13 mouse cellular contexts compared by ENCODE assay signal in the genomic region with DNA sequence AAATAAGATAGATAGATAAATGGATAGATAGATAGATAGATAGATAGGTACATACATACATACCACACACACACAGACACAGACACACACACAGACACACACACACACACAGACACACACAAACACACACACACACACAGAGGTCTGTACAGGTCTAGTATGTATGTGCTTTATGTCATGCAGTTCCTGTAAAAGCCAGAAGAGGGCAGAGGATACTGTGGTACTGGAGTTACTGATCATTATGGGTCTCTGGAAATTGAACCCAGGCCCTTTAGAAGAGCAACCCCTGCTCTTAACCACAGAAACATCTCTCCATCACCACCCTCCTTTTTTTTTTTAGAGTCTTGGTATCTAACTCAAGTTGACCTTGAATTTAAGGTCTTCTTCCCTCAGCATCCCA. TPM values are rescaled to one million over a fixed set of nuclear protein-coding genes. Genes with fewer than 3 reads are reported as not detected.
DNase-seq lines count a peak whose midpoint lies in the region; ATAC-seq and TF ChIP-seq lines count a peak whose summit lies in the region.
"Had no signal": no experiment of that assay in that cellular context is flagged by ENCODE, and none has a peak within 500 bp of the region (broad histone marks: within the 10 kb centered on the region; RNA-seq: fewer than 3 reads in every experiment).

No protein-coding gene starts in this region.

- no peaks in the 10 kb centered on the region for H3K27me3 ChIP-seq in lung, postnatal 0 days (replicated peaks; ENCODE audit: insufficient read depth, low read length)
- no peaks in the 10 kb centered on the region for H3K27me3 ChIP-seq in forebrain, embryonic 12.5 days
- H3K27me3 ChIP-seq: stomach, embryonic 15.5 days had no signal

- peak; percentile 52 for TF ChIP-seq CTCF in gastrocnemius, adult 2 months (IDR thresholded peaks at IDR 0.05)
- TF ChIP-seq CTCF in lung, postnatal 0 days (IDR thresholded peaks at IDR 0.05): peak; percentile 67
- no peak for TF ChIP-seq CTCF in lung, adult 2 months (IDR thresholded peaks at IDR 0.05; ENCODE audit: insufficient read depth, low read length)

- no peak overlapping the region for H3K9ac ChIP-seq in lung, postnatal 0 days (replicated peaks; ENCODE audit: low read depth)
- H3K9ac ChIP-seq in forebrain, embryonic 12.5 days: no peak overlapping the region
- H3K9ac ChIP-seq: stomach, embryonic 15.5 days had no signal

- no peaks in the 10 kb centered on the region for H3K36me3 ChIP-seq in lung, postnatal 0 days (ENCODE audit: insufficient read depth, low read length)
- 0 out of 2 replicates have a peak, but pooled peaks cover 5% of the 10 kb centered on the region for H3K36me3 ChIP-seq in forebrain, embryonic 12.5 days (replicated peaks)
- H3K36me3 ChIP-seq: stomach, embryonic 15.5 days had no signal

- no peak for TF ChIP-seq POLR2A in lung, adult 2 months (IDR thresholded peaks at IDR 0.05; ENCODE audit: borderline replicate concordance, extremely low read depth, low read depth, low read length)

- intact Hi-C loops in gastrocnemius, adult 2 months (cut with DNase I): loop anchor here (2.0 kb wide), 1 partner anchor 61 kb away; a partner anchor contains a TSS
- intact Hi-C loops in gastrocnemius, postnatal 14 days (cut with DNase I; ENCODE audit: low total_unique reads): no loop called here

- H3K9me3 ChIP-seq in lung, postnatal 0 days (ENCODE audit: low read length): no peaks in the 10 kb centered on the region
- H3K9me3 ChIP-seq in forebrain, embryonic 12.5 days: no peaks in the 10 kb centered on the region
- H3K9me3 ChIP-seq: stomach, embryonic 15.5 days had no signal

- ATAC-seq in lung, postnatal 0 days: no peak
- ATAC-seq in forebrain, embryonic 12.5 days (ENCODE audit: low FRiP score): no peak

- H3K4me2 ChIP-seq in lung, postnatal 0 days (replicated peaks; ENCODE audit: low read depth, low read length): no peak overlapping the region
- no peak overlapping the region for H3K4me2 ChIP-seq in forebrain, embryonic 12.5 days
- H3K4me2 ChIP-seq: stomach, embryonic 15.5 days had no signal

- TF ChIP-seq EP300 in lung, postnatal 0 days (IDR thresholded peaks at IDR 0.05): no peak

- no peaks in the 10 kb centered on the region for H3K4me1 ChIP-seq in lung, postnatal 0 days (ENCODE audit: insufficient read depth, low read depth, low read length)
- no peaks in the 10 kb centered on the region; the same call in none of the 2 replicates for H3K4me1 ChIP-seq in lung, adult 2 months (ENCODE audit: control insufficient read depth, insufficient read depth, low read length)
- peaks cover 18% of the 10 kb centered on the region for H3K4me1 ChIP-seq in forebrain, embryonic 12.5 days
- H3K4me1 ChIP-seq: stomach, embryonic 15.5 days had no signal

- DNase-seq in gastrocnemius, adult 2 months: no peak
- no peak for DNase-seq in gastrocnemius, postnatal 14 days
- no peak for DNase-seq in lung, postnatal 0 days (ENCODE audit: low spot score)
- no peak for DNase-seq in lung, adult 2 months
- DNase-seq in NIH3T3 (ENCODE audit: low read depth): peak; percentile 59
- peak; percentile 38 for DNase-seq in mesoderm, embryonic 11.5 days (ENCODE audit: low read depth, low spot score)
- DNase-seq in right cerebral cortex, postnatal 36 days (ENCODE audit: low spot score in 2 of 2): no peak
- DNase-seq: cerebellum, adult 11-12 months; heart, postnatal 14 days had no signal

- H3K27ac ChIP-seq in gastrocnemius, adult 2 months: no peak overlapping the region
- no peak overlapping the region for H3K27ac ChIP-seq in lung, postnatal 0 days (ENCODE audit: low read length)
- H3K27ac ChIP-seq in forebrain, embryonic 12.5 days: no peak overlapping the region
- H3K27ac ChIP-seq: stomach, embryonic 15.5 days had no signal

- H3K4me3 ChIP-seq in gastrocnemius, adult 2 months: no peak overlapping the region
- H3K4me3 ChIP-seq in lung, postnatal 0 days (ENCODE audit: low read depth, low read length): no peak overlapping the region
- no peak overlapping the region for H3K4me3 ChIP-seq in lung, adult 2 months (replicated peaks; ENCODE audit: extremely low read depth, low read depth, low read length)
- H3K4me3 ChIP-seq in forebrain, embryonic 12.5 days (replicated peaks): no peak overlapping the region
- H3K4me3 ChIP-seq: stomach, embryonic 15.5 days had no signal

RNA-seq across cellular contexts. Expression of a gene that starts 4.8 kb away (rescaled TPM):
- 10 to 100 TPM; 17.3 to 18.2 TPM for total RNA-seq in gastrocnemius, adult 2 months (2021)
- total RNA-seq in gastrocnemius, postnatal 14 days (2021): 10 to 100 TPM; 12.1 to 13.6 TPM
- 110 and 128 TPM in 2 replicates for polyA plus RNA-seq in lung, postnatal 0 days (2015; fragmentation: Nextera tagmentation; extraction: Ambion mirVana)
- polyA plus RNA-seq in lung, adult 2 months (2012; rRNA removed): 216 and 271 TPM in 2 replicates
- 82.9 and 86.9 TPM in 2 replicates for polyA plus RNA-seq in forebrain, embryonic 12.5 days (2016; fragmentation: Nextera tagmentation; extraction: Ambion mirVana)

RNA-seq across cellular contexts. Expression of a gene that starts 6.7 kb away (rescaled TPM):
- 100 to 1,000 TPM; 401 to 459 TPM for total RNA-seq in gastrocnemius, adult 2 months (2021)
- total RNA-seq in gastrocnemius, postnatal 14 days (2021): 100 to 1,000 TPM; 382 to 414 TPM
- polyA plus RNA-seq in lung, postnatal 0 days (2015; fragmentation: Nextera tagmentation; extraction: Ambion mirVana): 154 and 157 TPM in 2 replicates
- polyA plus RNA-seq in lung, adult 2 months (2012; rRNA removed): 378 and 395 TPM in 2 replicates
- 191 and 192 TPM in 2 replicates for polyA plus RNA-seq in forebrain, embryonic 12.5 days (2016; fragmentation: Nextera tagmentation; extraction: Ambion mirVana)

RNA-seq across cellular contexts. Expression of a gene that starts 18.5 kb away (rescaled TPM):
- 1 to 10 TPM; 7.2 to 9.5 TPM for total RNA-seq in gastrocnemius, adult 2 months (2021)
- total RNA-seq in gastrocnemius, postnatal 14 days (2021): 1 to 10 TPM; 4.5 to 5.0 TPM
- 8.3 and 11.0 TPM in 2 replicates for polyA plus RNA-seq in lung, postnatal 0 days (2015; fragmentation: Nextera tagmentation; extraction: Ambion mirVana)
- polyA plus RNA-seq in lung, adult 2 months (2012; rRNA removed): 20.8 and 21.1 TPM in 2 replicates
- polyA plus RNA-seq in forebrain, embryonic 12.5 days (2016; fragmentation: Nextera tagmentation; extraction: Ambion mirVana): 0.22 TPM in 2 replicates

RNA-seq across cellular contexts. Expression of a gene that starts 39.9 kb away (rescaled TPM):
- not detected for total RNA-seq in gastrocnemius, adult 2 months (2021)
- total RNA-seq in gastrocnemius, postnatal 14 days (2021): not detected
- polyA plus RNA-seq in lung, postnatal 0 days (2015; fragmentation: Nextera tagmentation; extraction: Ambion mirVana): 2.0 TPM in 1 of 2 replicates, not detected in the other
- polyA plus RNA-seq in lung, adult 2 months (2012; rRNA removed): not detected in 2 replicates
- 3.9 and 7.9 TPM in 2 replicates for polyA plus RNA-seq in forebrain, embryonic 12.5 days (2016; fragmentation: Nextera tagmentation; extraction: Ambion mirVana)
- total RNA-seq: heart, postnatal 14 days; layer of hippocampus, postnatal 10 days had no signal
- polyA plus RNA-seq: neural tube, embryonic 14.5 days had no signal

RNA-seq across cellular contexts. Expression of a gene that starts 53.2 kb away (rescaled TPM):
- 1 to 10 TPM; 1.3 to 1.6 TPM for total RNA-seq in gastrocnemius, adult 2 months (2021)
- total RNA-seq in gastrocnemius, postnatal 14 days (2021): 1 to 10 TPM; 3.1 TPM
- polyA plus RNA-seq in lung, postnatal 0 days (2015; fragmentation: Nextera tagmentation; extraction: Ambion mirVana): 4.2 and 4.9 TPM in 2 replicates
- polyA plus RNA-seq in lung, adult 2 months (2012; rRNA removed): 9.9 and 13.1 TPM in 2 replicates
- 39.4 and 40.1 TPM in 2 replicates for polyA plus RNA-seq in forebrain, embryonic 12.5 days (2016; fragmentation: Nextera tagmentation; extraction: Ambion mirVana)

Comparison
In these comparisons a context has a peak if more than half of its experiments do, and no peak if none do; other contexts are left out.
1. DNase-seq: peak in NIH3T3 (single experiment) and mesoderm, embryonic 11.5 days (single experiment); none in gastrocnemius, adult 2 months (single experiment), gastrocnemius, postnatal 14 days (single experiment), lung, postnatal 0 days (single experiment), lung, adult 2 months (single experiment) and right cerebral cortex, postnatal 36 days (0 of 2).